Mouse (Mus musculus) sigmoid colon, adult 10 weeks (tissue): ENCODE data around the gene Ccdc93. TPM values are rescaled to one million over a fixed set of nuclear protein-coding genes. Genes with fewer than 3 reads are reported as not detected.

ENCODE experiments used
- polyA plus RNA-seq: library from polyadenylated mRNA; stranded (reverse); fragments of 350-450 nt; fragmentation: Illumina TruSeq; extraction: RNeasy Lipid Tissue Mini Kit (QIAGEN cat#74804); gene quantifications from one replicate; pipeline ENCODE4 v1.2.3, GENCODE M21; 2014; ENCODE audit warnings: low read depth, low replicate concordance

The Ccdc93 gene
- polyA plus RNA-seq: 34.0 TPM

GRCm38 (mm10) chr1:121430938-121431928 is at the start of gene Ccdc93:
Gene Ccdc93, plus strand, starts transcription at chr1:121431049.

GRCm38 (mm10) chr1:121528399-121528720 is 97.5 kb downstream of the Ccdc93 start, which contains the start of gene Htr5b:
Gene Htr5b, minus strand, starts transcription at chr1:121528465.

Other genes starting within 250 kb of the Ccdc93 start
- 94.0 TPM for gene Insig2, start 98.5 kb upstream of the Ccdc93 start, polyA plus RNA-seq
- not detected for gene Htr5b, start 97.4 kb downstream of the Ccdc93 start, polyA plus RNA-seq
- gene Ddx18, start 136.9 kb downstream of the Ccdc93 start, polyA plus RNA-seq: 35.6 TPM